Comparison of ENCODE assay signal across 8 mouse cellular contexts in genomic region chr4:139597286-139598284, GRCm38 (mm10). TPM values are rescaled to one million over a fixed set of nuclear protein-coding genes. Genes with fewer than 3 reads are reported as not detected.
DNase-seq lines count a peak whose midpoint lies in the region; ATAC-seq lines count a peak whose summit lies in the region.

No protein-coding gene starts in this region.

- H3K27me3 ChIP-seq in heart, embryonic 11.5 days (ENCODE audit: control insufficient read depth, insufficient read depth, low read length), result no peaks in the 10 kb centered on the region

- no peaks in the 10 kb centered on the region for H3K36me3 ChIP-seq in heart, embryonic 11.5 days (ENCODE audit: control insufficient read depth, insufficient read depth, low read length)

- peak overlapping the region; percentile 58; the same call in 1 of the 2 replicates for H3K9ac ChIP-seq in heart, embryonic 11.5 days (ENCODE audit: low read depth, low read length)

- H3K9me3 ChIP-seq in heart, embryonic 11.5 days (replicated peaks; ENCODE audit: control insufficient read depth, low read length), result no peaks in the 10 kb centered on the region

- no peak for ATAC-seq in heart, embryonic 11.5 days (replicated peaks; ENCODE audit: insufficient number of reproducible peaks, low FRiP score, low TSS enrichment)
- peak; percentile 60 to 63 for ATAC-seq in hematopoietic stem cell, adult 5-6 weeks (replicated peaks in 1 of 2; ENCODE audit: insufficient read depth in 1 of 2, low FRiP score in 2 of 2, low TSS enrichment in 1 of 2, low read depth in 1 of 2, poor library complexity in 2 of 2, severe bottlenecking in 2 of 2)
- peak; percentile 22 for ATAC-seq in megakaryocyte progenitor cell, adult 5-6 weeks (replicated peaks; ENCODE audit: poor library complexity)

- H3K4me3 ChIP-seq in heart, embryonic 11.5 days (ENCODE audit: low read depth, low read length), result no peak overlapping the region

- 36% methylated on average over 20 of the region's 20 CpGs for WGBS in heart, embryonic 11.5 days (ENCODE audit: insufficient replicate concordance)

- intact Hi-C loops in gastrocnemius, postnatal 36 days (cut with DNase I), result no loop called here

- H3K27ac ChIP-seq in heart, embryonic 11.5 days (ENCODE audit: low read depth, low read length), result peak overlapping the region; percentile 97

- H3K4me1 ChIP-seq in heart, embryonic 11.5 days (ENCODE audit: control insufficient read depth, insufficient read depth, low read length), result peaks cover 76% of the 10 kb centered on the region

- H3K4me2 ChIP-seq in heart, embryonic 11.5 days, result peak overlapping the region; percentile 70

- DNase-seq in heart, adult 9 months (ENCODE audit: low spot score in 2 of 2), result no peak
- peak; percentile 52 for DNase-seq in CD4-positive, CD25-positive, alpha-beta regulatory T cell, adult 2 months (ENCODE audit: low read depth, low spot score)
- DNase-seq in ovary, adult 18-20 months (ENCODE audit: low spot score), result no peak
- DNase-seq in gastrocnemius, postnatal 36 days, result no peak
- no peak for DNase-seq in B cell, adult 2 months

RNA-seq across cellular contexts. Expression of gene Gm21969, which starts 5.4 kb away (rescaled TPM):
- not detected in 2 replicates for polyA plus RNA-seq in heart, embryonic 11.5 days (2014; fragmentation: Nextera tagmentation; extraction: Ambion mirVana)
- not detected in 2 replicates for total RNA-seq in hematopoietic stem cell, adult 5-6 weeks (2017)
- not detected in 2 replicates for total RNA-seq in megakaryocyte progenitor cell, adult 5-6 weeks (2015)
- not detected in 2 replicates for total RNA-seq in megakaryocyte progenitor cell, adult 5-6 weeks (2017)
- not detected for total RNA-seq in gastrocnemius, postnatal 36 days (2021)

RNA-seq across cellular contexts. Expression of gene Aldh4a1, which starts 25.1 kb away (rescaled TPM):
- polyA plus RNA-seq in heart, embryonic 11.5 days (2014; fragmentation: Nextera tagmentation; extraction: Ambion mirVana), result 11.8 and 16.7 TPM in 2 replicates
- 5.7 and 9.9 TPM in 2 replicates for total RNA-seq in hematopoietic stem cell, adult 5-6 weeks (2017)
- 11.1 and 14.7 TPM in 2 replicates for total RNA-seq in megakaryocyte progenitor cell, adult 5-6 weeks (2015)
- 20.0 and 22.3 TPM in 2 replicates for total RNA-seq in megakaryocyte progenitor cell, adult 5-6 weeks (2017)
- total RNA-seq in gastrocnemius, postnatal 36 days (2021), result 10 to 100 TPM; 63.9 to 75.8 TPM

RNA-seq across cellular contexts. Expression of gene Tas1r2, which starts 55.8 kb away (rescaled TPM):
- not detected in 2 replicates for polyA plus RNA-seq in heart, embryonic 11.5 days (2014; fragmentation: Nextera tagmentation; extraction: Ambion mirVana)
- not detected in 2 replicates for total RNA-seq in hematopoietic stem cell, adult 5-6 weeks (2017)
- not detected in 2 replicates for total RNA-seq in megakaryocyte progenitor cell, adult 5-6 weeks (2015)
- total RNA-seq in megakaryocyte progenitor cell, adult 5-6 weeks (2017), result not detected in 2 replicates
- not detected for total RNA-seq in gastrocnemius, postnatal 36 days (2021)
